Mouse (Mus musculus): ENCODE measurements around the gene Mrpl34. TPM values are rescaled to one million over a fixed set of nuclear protein-coding genes. Genes with fewer than 3 reads are reported as not detected.
A peak's percentile ranks its signal among the peaks of the same experiment; 100 is the strongest.

Mrpl34 gene
- polyA plus RNA-seq, 1 experiment from 2014 or later: 199 TPM

GRCm38 (mm10) chr8:71465733-71466132 is 974 bp downstream of the Mrpl34 start:
- no peak overlapping the region for H3K27ac ChIP-seq (replicated peaks; ENCODE audit: low read depth, low read length)
- 84% methylated on average over 8 of the region's 8 CpGs for WGBS
- peak overlapping the region; percentile 87 for H3K4me3 ChIP-seq (replicated peaks; ENCODE audit: low read depth, low read length)
- H3K36me3 ChIP-seq (ENCODE audit: control insufficient read depth, insufficient read depth, low read length): peaks cover 13% of the 10 kb centered on the region
- H3K27me3 ChIP-seq (ENCODE audit: control insufficient read depth, insufficient read depth, low read length): no peaks in the 10 kb centered on the region
- ATAC-seq (ENCODE audit: low FRiP score, low TSS enrichment) (no peak), DNase-seq (no peak)
- no peaks in the 10 kb centered on the region for H3K9me3 ChIP-seq (ENCODE audit: control insufficient read depth, low read length)
- H3K4me1 ChIP-seq (ENCODE audit: control insufficient read depth, insufficient read depth, low read length): peaks cover 43% of the 10 kb centered on the region
- H3K4me2 ChIP-seq (ENCODE audit: low read length): peak overlapping the region; percentile 89
- no peak overlapping the region for H3K9ac ChIP-seq (replicated peaks; ENCODE audit: low read length)

GRCm38 (mm10) chr8:71466198-71466597 is 1.4 kb downstream of the Mrpl34 start:
- no peak overlapping the region for H3K4me3 ChIP-seq (replicated peaks; ENCODE audit: low read depth, low read length)

GRCm38 (mm10) chr8:71467201-71467600 is 2.4 kb downstream of the Mrpl34 start:
- Histone ChIP-seq H3K9ac (replicated peaks; ENCODE audit: low read length) (no peak overlapping the region), H3K4me2 (ENCODE audit: low read length) (no peak overlapping the region), H3K4me3 (replicated peaks; ENCODE audit: low read depth, low read length) (no peak overlapping the region), H3K4me1 (ENCODE audit: control insufficient read depth, insufficient read depth, low read length) (peaks cover 35% of the 10 kb centered on the region), H3K9me3 (ENCODE audit: control insufficient read depth, low read length) (no peaks in the 10 kb centered on the region), H3K27me3 (ENCODE audit: control insufficient read depth, insufficient read depth, low read length) (no peaks in the 10 kb centered on the region), H3K27ac (replicated peaks; ENCODE audit: low read depth, low read length) (no peak overlapping the region), H3K36me3 (ENCODE audit: control insufficient read depth, insufficient read depth, low read length) (peaks cover 15% of the 10 kb centered on the region)
- ATAC-seq (ENCODE audit: low FRiP score, low TSS enrichment) (no peak), DNase-seq (no peak)
- WGBS: 90% methylated on average over 2 of the region's 2 CpGs

More at GRCm38 (mm10) chr8:71466198-71466597, 1.4 kb downstream of the Mrpl34 start:
- Histone ChIP-seq H3K27me3 (ENCODE audit: control insufficient read depth, insufficient read depth, low read length) (no peaks in the 10 kb centered on the region), H3K36me3 (ENCODE audit: control insufficient read depth, insufficient read depth, low read length) (peaks cover 11% of the 10 kb centered on the region), H3K27ac (replicated peaks; ENCODE audit: low read depth, low read length) (no peak overlapping the region), H3K4me1 (ENCODE audit: control insufficient read depth, insufficient read depth, low read length) (peaks cover 43% of the 10 kb centered on the region), H3K9me3 (ENCODE audit: control insufficient read depth, low read length) (no peaks in the 10 kb centered on the region), H3K4me2 (ENCODE audit: low read length) (peak overlapping the region; percentile 89; the same call in 1 of the 2 replicates), H3K9ac (replicated peaks; ENCODE audit: low read length) (no peak overlapping the region)
- 96% methylated on average over 5 of the region's 5 CpGs for WGBS
- no peak for ATAC-seq (ENCODE audit: low FRiP score, low TSS enrichment)
- DNase-seq: no peak

- no peak overlapping the region for H3K9ac ChIP-seq (replicated peaks; ENCODE audit: low read length)
- H3K4me1 ChIP-seq (ENCODE audit: control insufficient read depth, insufficient read depth, low read length): peaks cover 29% of the 10 kb centered on the region
- DNase-seq (no peak), ATAC-seq (ENCODE audit: low FRiP score, low TSS enrichment) (no peak)
- peaks cover 23% of the 10 kb centered on the region for H3K36me3 ChIP-seq (ENCODE audit: control insufficient read depth, insufficient read depth, low read length)
- 94% methylated on average over 1 of the region's 1 CpGs for WGBS
- H3K27me3 ChIP-seq (ENCODE audit: control insufficient read depth, insufficient read depth, low read length): no peaks in the 10 kb centered on the region
- no peak overlapping the region for H3K4me2 ChIP-seq (ENCODE audit: low read length)
- H3K9me3 ChIP-seq (ENCODE audit: control insufficient read depth, low read length): no peaks in the 10 kb centered on the region
- H3K27ac ChIP-seq (replicated peaks; ENCODE audit: low read depth, low read length): no peak overlapping the region
- no peak overlapping the region for H3K4me3 ChIP-seq (replicated peaks; ENCODE audit: low read depth, low read length)
Observed at GRCm38 (mm10) chr8:71468001-71468400, 3.2 kb downstream of the Mrpl34 start.

- peak within 1 kb of the TSS; percentile 61 for H3K9ac ChIP-seq (replicated peaks; ENCODE audit: low read length)
- peak within 1 kb of the TSS; percentile 76 for H3K4me3 ChIP-seq (replicated peaks; ENCODE audit: low read depth, low read length)
- H3K36me3 ChIP-seq (ENCODE audit: control insufficient read depth, insufficient read depth, low read length): peaks cover 32% of the 10 kb centered on the region
- H3K4me2 ChIP-seq (ENCODE audit: low read length): peak within 1 kb of the TSS; percentile 84
- DNase-seq (peak; percentile 100), ATAC-seq (ENCODE audit: low FRiP score, low TSS enrichment) (peak; percentile 90)
- peaks cover 25% of the 10 kb centered on the region for H3K4me1 ChIP-seq (ENCODE audit: control insufficient read depth, insufficient read depth, low read length)
- H3K9me3 ChIP-seq (ENCODE audit: control insufficient read depth, low read length): no peaks in the 10 kb centered on the region
- WGBS: under 1% methylated on average over 35 of the region's 52 CpGs
- peak within 1 kb of the TSS; percentile 84 for H3K27ac ChIP-seq (replicated peaks; ENCODE audit: low read depth, low read length)
- no peaks in the 10 kb centered on the region for H3K27me3 ChIP-seq (ENCODE audit: control insufficient read depth, insufficient read depth, low read length)
Observed at GRCm38 (mm10) chr8:71468916-71469315, 4.2 kb downstream of the Mrpl34 start, which contains the start of gene Dda1. Dda1 (plus strand) TSS chr8:71469199.

GRCm38 (mm10) chr8:71469411-71469810 is 4.7 kb downstream of the Mrpl34 start:
- under 1% methylated on average over 21 of the region's 24 CpGs for WGBS
- peak; percentile 43 for ATAC-seq (ENCODE audit: low FRiP score, low TSS enrichment)
- H3K27me3 ChIP-seq (ENCODE audit: control insufficient read depth, insufficient read depth, low read length): no peaks in the 10 kb centered on the region

GRCm38 (mm10) chr8:71470146-71470912 is 5.6 kb downstream of the Mrpl34 start:
- H3K9ac ChIP-seq (replicated peaks; ENCODE audit: low read length): peak overlapping the region; percentile 61
- H3K9me3 ChIP-seq (ENCODE audit: control insufficient read depth, low read length): no peaks in the 10 kb centered on the region
- WGBS: 81% methylated on average over 3 of the region's 3 CpGs
- no peak overlapping the region for H3K27ac ChIP-seq (replicated peaks; ENCODE audit: low read depth, low read length)
- H3K4me1 ChIP-seq (ENCODE audit: control insufficient read depth, insufficient read depth, low read length): peaks cover 19% of the 10 kb centered on the region
- peak overlapping the region; percentile 76 for H3K4me3 ChIP-seq (replicated peaks; ENCODE audit: low read depth, low read length)
- DNase-seq (no peak), ATAC-seq (ENCODE audit: low FRiP score, low TSS enrichment) (no peak)
- H3K27me3 ChIP-seq (ENCODE audit: control insufficient read depth, insufficient read depth, low read length): no peaks in the 10 kb centered on the region
- peak overlapping the region; percentile 84 for H3K4me2 ChIP-seq (ENCODE audit: low read length)
- H3K36me3 ChIP-seq (ENCODE audit: control insufficient read depth, insufficient read depth, low read length): peaks cover 46% of the 10 kb centered on the region

More at GRCm38 (mm10) chr8:71469411-71469810, 4.7 kb downstream of the Mrpl34 start:
- peak overlapping the region; percentile 61 for H3K9ac ChIP-seq (replicated peaks; ENCODE audit: low read length)
- H3K4me3 ChIP-seq (replicated peaks; ENCODE audit: low read depth, low read length): peak overlapping the region; percentile 76
- DNase-seq: peak; percentile 89
- peaks cover 20% of the 10 kb centered on the region for H3K4me1 ChIP-seq (ENCODE audit: control insufficient read depth, insufficient read depth, low read length)
- H3K9me3 ChIP-seq (ENCODE audit: control insufficient read depth, low read length): no peaks in the 10 kb centered on the region
- H3K36me3 ChIP-seq (ENCODE audit: control insufficient read depth, insufficient read depth, low read length): peaks cover 37% of the 10 kb centered on the region
- H3K27ac ChIP-seq (replicated peaks; ENCODE audit: low read depth, low read length): peak overlapping the region; percentile 84
- H3K4me2 ChIP-seq (ENCODE audit: low read length): peak overlapping the region; percentile 84

GRCm38 (mm10) chr8:71470913-71471255 is 6.1 kb downstream of the Mrpl34 start:
- H3K36me3 ChIP-seq (ENCODE audit: control insufficient read depth, insufficient read depth, low read length): peaks cover 51% of the 10 kb centered on the region

GRCm38 (mm10) chr8:71471861-71472260 is 7.1 kb downstream of the Mrpl34 start:
- Histone ChIP-seq H3K4me3 (replicated peaks; ENCODE audit: low read depth, low read length) (no peak overlapping the region), H3K9me3 (ENCODE audit: control insufficient read depth, low read length) (no peaks in the 10 kb centered on the region), H3K27me3 (ENCODE audit: control insufficient read depth, insufficient read depth, low read length) (no peaks in the 10 kb centered on the region), H3K36me3 (ENCODE audit: control insufficient read depth, insufficient read depth, low read length) (peaks cover 48% of the 10 kb centered on the region), H3K9ac (replicated peaks; ENCODE audit: low read length) (no peak overlapping the region), H3K4me1 (ENCODE audit: control insufficient read depth, insufficient read depth, low read length) (peaks cover 13% of the 10 kb centered on the region), H3K27ac (replicated peaks; ENCODE audit: low read depth, low read length) (no peak overlapping the region), H3K4me2 (ENCODE audit: low read length) (no peak overlapping the region)
- DNase-seq (no peak), ATAC-seq (ENCODE audit: low FRiP score, low TSS enrichment) (no peak)
- 95% methylated on average over 17 of the region's 17 CpGs for WGBS

More at GRCm38 (mm10) chr8:71470913-71471255, 6.1 kb downstream of the Mrpl34 start:
- 0 out of 2 replicates have a peak overlapping the region, but pooled peaks have one; percentile 84 for H3K4me2 ChIP-seq (ENCODE audit: low read length)
- H3K27me3 ChIP-seq (ENCODE audit: control insufficient read depth, insufficient read depth, low read length): no peaks in the 10 kb centered on the region
- H3K4me1 ChIP-seq (ENCODE audit: control insufficient read depth, insufficient read depth, low read length): peaks cover 16% of the 10 kb centered on the region
- no peak overlapping the region for H3K27ac ChIP-seq (replicated peaks; ENCODE audit: low read depth, low read length)
- no peak overlapping the region for H3K9ac ChIP-seq (replicated peaks; ENCODE audit: low read length)
- DNase-seq (no peak), ATAC-seq (ENCODE audit: low FRiP score, low TSS enrichment) (no peak)
- 82% methylated on average over 5 of the region's 5 CpGs for WGBS
- no peaks in the 10 kb centered on the region for H3K9me3 ChIP-seq (ENCODE audit: control insufficient read depth, low read length)
- H3K4me3 ChIP-seq (replicated peaks; ENCODE audit: low read depth, low read length): no peak overlapping the region
